Mouse (Mus musculus) cerebellum, adult 2 months (tissue): ENCODE results near the gene Gm7168. TPM values are rescaled to one million over a fixed set of nuclear protein-coding genes. Genes with fewer than 3 reads are reported as not detected.
"Not testable (repeated sequence)": the region's sequence is repeated elsewhere in the genome, so short reads cannot be mapped to it uniquely, and the experiment has no call there.

Experiments used
- DNase-seq, 2 experiments: peaks; one replicate each; pipeline ENCODE4 v3.0.0; 2021
- H3K27ac ChIP-seq: fragments of 200-500 bp; 2 replicates; pipeline ENCODE4 v1.5.1; 2012; ENCODE audit warnings: low read length, control low read depth, inconsistent platforms; ENCODE audit not compliant: insufficient read depth
- H3K27me3 ChIP-seq: fragments of 200-500 bp; 2 replicates; pipeline ENCODE4 v1.6.1; 2012; ENCODE audit warnings: inconsistent platforms, mild to moderate bottlenecking, low read length, moderate library complexity; ENCODE audit not compliant: control insufficient read depth, insufficient read depth
- H3K4me1 ChIP-seq: fragments of 200-500 bp; 2 replicates; pipeline ENCODE4 v1.6.1; 2011; ENCODE audit warnings: low read length; ENCODE audit not compliant: control insufficient read depth, insufficient read depth
- H3K4me3 ChIP-seq: fragments of 200-500 bp; replicated peaks from 2 replicates; pipeline ENCODE3; 2011; ENCODE audit warnings: mild to moderate bottlenecking, low read depth, low read length, control low read depth; ENCODE audit not compliant: insufficient read depth
- CTCF ChIP-seq: fragments of 200-500 bp; IDR thresholded peaks from 2 replicates; pipeline ENCODE4 v1.5.1; 2011; ENCODE audit warnings: low read depth, mild to moderate bottlenecking, control low read depth, low read length, moderate library complexity, borderline replicate concordance; ENCODE audit not compliant: insufficient read depth
- POLR2A ChIP-seq: fragments of 200-500 bp; IDR thresholded peaks from 2 replicates; pipeline ENCODE4 v1.6.1; 2011; ENCODE audit warnings: low read length, control low read depth, borderline replicate concordance; ENCODE audit not compliant: insufficient read depth
- WGBS: fragments of 180-500 bp; shearing (Covaris S2); methylation state at CpG from one replicate; pipeline ENCODE4 v1.1.7; 2018; 5-methylcytosine and 5-hydroxymethylcytosine counted together
- polyA plus RNA-seq: library from polyadenylated mRNA; depleted of rRNA; stranded (reverse); fragments of >200 nt; gene quantifications from 2 replicates; pipeline ENCODE4 v1.2.3, GENCODE M21; 2012; rRNA removed

Gene Gm7168
- not detected in 2 replicates for polyA plus RNA-seq

- H3K27ac ChIP-seq, H3K27me3 ChIP-seq, H3K4me1 ChIP-seq, H3K4me3 ChIP-seq, DNase-seq: not testable (repeated sequence)
- 64% methylated on average over 1 of the region's 2 CpGs for WGBS
Observed at GRCm38 (mm10) chr17:13948073-13948472, at the start of gene Gm7168. Gene Gm7168, plus strand, starts transcription at chr17:13948373.

GRCm38 (mm10) chr17:13898838-13899237 is 49.3 kb upstream of the Gm7168 start:
- DNase-seq = no peak
- Histone ChIP-seq H3K4me3 (no peak overlapping the region), H3K27ac (no peak overlapping the region), H3K4me1 (no peaks in the 10 kb centered on the region), H3K27me3 (no peaks in the 10 kb centered on the region)
- no peak for TF ChIP-seq CTCF
- no peak for TF ChIP-seq POLR2A
- WGBS = 91% methylated on average over 17 of the region's 17 CpGs

- DNase-seq = no peak
- Histone ChIP-seq H3K27ac (no peak overlapping the region), H3K27me3 (no peaks in the 10 kb centered on the region), H3K4me3 (no peak overlapping the region), H3K4me1 (no peaks in the 10 kb centered on the region)
- 77% methylated on average over 7 of the region's 7 CpGs for WGBS
- TF ChIP-seq CTCF = no peak
- no peak for TF ChIP-seq POLR2A
Observed at GRCm38 (mm10) chr17:13899241-13899640, 48.9 kb upstream of the Gm7168 start.

- DNase-seq = no peak
- H3K27ac ChIP-seq = no peak overlapping the region
- H3K27me3 ChIP-seq = no peaks in the 10 kb centered on the region
- H3K4me3 ChIP-seq = no peak overlapping the region
- no peak for TF ChIP-seq CTCF
- TF ChIP-seq POLR2A = no peak
- H3K4me1 ChIP-seq = no peaks in the 10 kb centered on the region
- WGBS = 93% methylated on average over 8 of the region's 8 CpGs
Observed at GRCm38 (mm10) chr17:13903793-13904192, 44.4 kb upstream of the Gm7168 start.

GRCm38 (mm10) chr17:13907082-13907481 is 41.1 kb upstream of the Gm7168 start:
- H3K4me1 ChIP-seq = no peaks in the 10 kb centered on the region
- H3K4me3 ChIP-seq = no peak overlapping the region
- no peak overlapping the region for H3K27ac ChIP-seq
- WGBS = over 99% methylated on average over 5 of the region's 5 CpGs
- H3K27me3 ChIP-seq = no peaks in the 10 kb centered on the region
- no peak for DNase-seq
- TF ChIP-seq POLR2A = no peak
- no peak for TF ChIP-seq CTCF

GRCm38 (mm10) chr17:13907681-13908080 is 40.5 kb upstream of the Gm7168 start:
- H3K27me3 ChIP-seq = no peaks in the 10 kb centered on the region
- no peak overlapping the region for H3K4me3 ChIP-seq
- no peaks in the 10 kb centered on the region for H3K4me1 ChIP-seq
- TF ChIP-seq POLR2A (no peak), CTCF (no peak)
- no peak overlapping the region for H3K27ac ChIP-seq
- no peak for DNase-seq
- WGBS = 81% methylated on average over 1 of the region's 1 CpGs

- no peaks in the 10 kb centered on the region for H3K4me1 ChIP-seq
- TF ChIP-seq CTCF = no peak
- TF ChIP-seq POLR2A = no peak
- WGBS = 48% methylated on average over 4 of the region's 4 CpGs
- no peak overlapping the region for H3K4me3 ChIP-seq
- H3K27me3 ChIP-seq = no peaks in the 10 kb centered on the region
- DNase-seq = no peak
- H3K27ac ChIP-seq = no peak overlapping the region
Observed at GRCm38 (mm10) chr17:13913951-13914350, 34.2 kb upstream of the Gm7168 start.

GRCm38 (mm10) chr17:13914531-13914930 is 33.6 kb upstream of the Gm7168 start:
- no peak overlapping the region for H3K4me3 ChIP-seq
- H3K27ac ChIP-seq = no peak overlapping the region
- no peaks in the 10 kb centered on the region for H3K27me3 ChIP-seq
- H3K4me1 ChIP-seq = no peaks in the 10 kb centered on the region
- DNase-seq = no peak
- 78% methylated on average over 4 of the region's 4 CpGs for WGBS
- no peak for TF ChIP-seq POLR2A

- WGBS = 55% methylated on average over 2 of the region's 2 CpGs
- H3K27me3 ChIP-seq = no peaks in the 10 kb centered on the region
- H3K4me3 ChIP-seq = no peak overlapping the region
- TF ChIP-seq CTCF (no peak), POLR2A (no peak)
- no peak for DNase-seq
- no peaks in the 10 kb centered on the region for H3K4me1 ChIP-seq
- H3K27ac ChIP-seq = no peak overlapping the region
Observed at GRCm38 (mm10) chr17:13920771-13921170, 27.4 kb upstream of the Gm7168 start.
